Mouse (Mus musculus) left cerebral cortex, adult 8-10 months (tissue): Measurements from ENCODE around the gene Gm13769. TPM values are rescaled to one million over a fixed set of nuclear protein-coding genes. Genes with fewer than 3 reads are reported as not detected.
"Not testable (repeated sequence)": the region's sequence is repeated elsewhere in the genome, so short reads cannot be mapped to it uniquely, and the experiment has no call there.

Experiments
- DNase-seq, 2 experiments: peaks; one replicate each; pipeline ENCODE4 v3.0.0; 2022; ENCODE audit warnings: low spot score in 2 of 2
- total RNA-seq, 4 experiments: library from RNA; stranded (reverse); gene quantifications; 2 replicates each; pipeline ENCODE4 v1.2.4; 2022

Gm13769 gene
- total RNA-seq: under 1 TPM in 1 of 4 experiments, not detected in 3; 0.35 TPM

DNA sequence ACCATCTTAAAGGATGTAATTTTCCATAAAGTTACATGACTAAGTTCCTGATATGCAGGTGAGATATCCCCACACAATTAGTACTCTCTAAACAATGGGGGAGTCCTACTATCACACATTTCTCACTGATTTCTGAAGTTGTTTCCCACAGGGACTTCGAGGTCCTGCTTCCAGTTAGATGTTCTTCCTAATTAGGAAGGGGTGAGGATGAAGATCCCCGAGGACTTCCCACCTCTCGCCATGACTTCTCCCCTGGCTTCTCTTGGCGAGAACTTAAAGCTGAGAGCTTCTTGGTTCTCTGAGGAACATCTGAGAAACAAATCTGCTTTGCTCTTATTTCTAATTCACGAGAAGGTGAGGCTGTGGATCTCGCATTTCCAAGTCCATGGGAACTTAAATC is at the start of gene Gm13769:
Gm13769 (plus strand) TSS at position 301 of the 400 bp plus-strand sequence.
- DNase-seq: not testable (repeated sequence)

DNA sequence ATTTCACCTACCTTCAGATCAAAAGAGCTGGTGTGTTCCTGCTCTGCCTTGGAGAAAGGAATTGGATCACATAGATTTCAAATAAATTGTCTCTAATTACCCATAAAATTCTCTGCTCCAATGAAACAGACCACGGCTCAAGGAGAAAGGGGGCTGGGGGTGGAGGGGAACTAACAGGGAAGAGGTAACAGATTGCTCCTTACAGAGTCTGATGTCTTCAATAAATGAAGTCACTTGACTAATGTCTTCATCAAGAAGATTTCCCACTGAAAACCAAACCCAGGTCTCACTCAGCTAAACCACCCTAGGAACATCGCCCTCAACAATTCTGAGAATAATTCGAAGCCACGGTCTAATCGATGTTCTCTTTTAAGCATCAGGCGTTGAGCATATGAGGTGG is 29.3 kb upstream of the Gm13769 start, which contains the start of gene Olfr1272:
Olfr1272 (minus strand) TSS at position 101 of the 400 bp plus-strand sequence.
- no peak for DNase-seq

DNA sequence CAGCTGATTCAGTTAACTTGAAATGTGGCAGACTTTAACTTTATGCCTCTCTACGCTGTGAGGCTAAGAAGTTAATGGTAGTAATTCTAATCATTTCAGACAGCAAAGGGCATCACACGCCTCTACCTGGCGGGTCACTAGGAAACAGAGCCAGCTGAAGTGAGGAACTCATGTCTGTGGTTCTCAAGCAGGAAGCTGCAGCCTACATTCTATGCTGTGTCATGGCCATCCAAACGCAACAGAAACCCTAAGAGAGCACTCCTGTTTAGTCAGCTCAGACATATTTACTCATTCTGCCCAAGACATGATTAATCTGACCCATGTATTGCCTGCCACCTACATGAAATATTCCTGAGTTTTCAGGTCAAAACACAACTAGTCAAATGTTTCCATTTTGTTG is 24.7 kb downstream of the Gm13769 start:
- DNase-seq: not testable (repeated sequence)

DNA sequence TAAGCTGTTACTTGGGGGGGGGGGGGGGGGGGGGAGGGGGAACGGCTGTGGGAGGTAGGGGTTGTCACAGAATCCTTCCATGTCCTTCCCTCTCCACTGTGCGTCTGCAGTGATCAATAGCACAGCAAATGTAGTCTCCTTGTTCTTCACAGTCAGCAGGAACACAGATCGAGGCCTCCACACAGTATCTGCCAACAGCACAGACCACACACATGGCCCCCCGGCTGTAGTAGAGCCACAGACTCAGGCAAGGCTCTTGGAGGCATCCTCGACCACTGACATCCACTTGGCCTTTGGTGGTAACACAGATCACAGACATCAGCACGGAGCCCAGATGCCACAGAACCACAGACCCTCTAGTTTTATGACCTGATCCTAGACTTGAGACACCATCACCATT is 29.0 kb downstream of the Gm13769 start:
- not testable (repeated sequence) for DNase-seq

DNA sequence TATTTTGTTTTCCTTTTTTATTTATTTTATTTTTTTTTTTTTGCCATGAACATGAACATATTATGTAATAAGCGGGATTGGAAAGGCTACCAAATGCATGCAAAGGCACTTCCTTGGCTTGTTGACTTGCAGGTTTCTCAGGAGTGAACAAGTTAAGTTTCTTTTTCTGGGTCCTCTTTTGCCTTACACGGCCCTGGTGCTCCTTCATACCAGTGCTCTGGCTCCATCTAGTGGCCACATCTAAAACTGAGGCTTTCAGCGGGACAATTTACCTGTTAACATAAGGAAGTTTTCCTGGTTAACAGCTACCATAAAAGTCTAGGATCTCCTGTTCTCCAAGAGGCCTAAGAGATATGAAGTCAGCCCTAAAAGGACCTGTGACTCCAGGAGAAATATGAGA is 29.5 kb downstream of the Gm13769 start:
- not testable (repeated sequence) for DNase-seq

DNA sequence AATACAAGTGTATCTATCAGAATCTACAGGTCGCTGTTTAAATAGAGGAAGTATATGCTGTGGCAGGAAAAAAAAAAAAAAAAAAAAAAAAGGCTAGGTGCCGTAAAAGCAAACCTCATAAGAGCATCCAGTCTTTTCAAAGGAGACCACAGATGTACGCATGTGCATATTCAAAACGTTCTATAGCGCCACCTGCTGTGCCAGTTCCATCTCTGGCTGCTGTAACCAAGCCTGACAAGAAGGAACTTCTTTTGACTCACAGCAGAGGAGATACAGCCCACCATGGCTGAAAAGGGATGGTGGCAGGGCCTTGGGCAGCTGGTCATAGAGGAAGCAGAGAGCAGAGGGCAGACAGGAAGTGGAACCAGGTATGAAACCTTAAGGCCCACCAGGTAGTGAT is 37.2 kb downstream of the Gm13769 start:
- DNase-seq: not testable (repeated sequence)

DNA sequence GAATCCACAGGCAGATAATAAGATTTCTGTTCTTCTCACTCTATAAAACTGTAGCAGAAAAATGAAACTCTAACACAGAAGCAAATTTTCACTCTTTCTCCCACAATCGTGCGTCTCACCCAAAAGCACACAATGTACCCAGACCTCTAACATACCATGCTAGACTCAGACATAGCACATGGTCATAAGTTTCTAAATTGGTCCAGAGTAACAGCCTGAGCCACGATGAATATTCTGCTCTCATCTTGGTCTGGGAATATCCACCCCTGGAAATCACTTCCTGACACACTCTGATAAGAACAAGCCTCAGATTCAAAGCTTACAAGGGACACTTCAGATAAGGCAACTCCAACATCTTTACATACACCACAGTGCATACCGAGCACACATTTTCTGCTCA is 38.2 kb downstream of the Gm13769 start:
- DNase-seq: not testable (repeated sequence)

Other genes with a start within 250 kb of the Gm13769 start
- not detected for gene Olfr1269, start 200.8 kb upstream of the Gm13769 start, total RNA-seq
- not detected for gene Olfr32, start 179.9 kb upstream of the Gm13769 start, total RNA-seq
- not detected for gene Olfr1270, start 169.1 kb upstream of the Gm13769 start, total RNA-seq
- under 1 TPM in 1 of 4 experiments, not detected in 3; 0.32 TPM for gene Olfr1506, start 97.7 kb upstream of the Gm13769 start, total RNA-seq
- not detected for gene Olfr142, start 64.6 kb upstream of the Gm13769 start, total RNA-seq
- gene Olfr1271, start 51.2 kb upstream of the Gm13769 start, total RNA-seq: not detected
- not detected for gene Olfr1272, start 29.4 kb upstream of the Gm13769 start, total RNA-seq
- gene Olfr1274-ps, start 76.5 kb downstream of the Gm13769 start, total RNA-seq: not detected